Mouse (Mus musculus) naive thymus-derived CD4-positive, alpha-beta T cell, adult 2 months (primary cell): ENCODE results near the gene B3gnt2.

ENCODE experiments used
- DNase-seq: peaks from one replicate; pipeline ENCODE4 v3.0.0-alpha.2; 2011; ENCODE audit warnings: low read depth

The B3gnt2 gene

GRCm38 (mm10) chr11:22847732-22848648 lies 12.8 kb downstream of the B3gnt2 start:
- no peak for DNase-seq

GRCm38 (mm10) chr11:22846960-22847731 lies 13.6 kb downstream of the B3gnt2 start:
- DNase-seq: no peak

DNA sequence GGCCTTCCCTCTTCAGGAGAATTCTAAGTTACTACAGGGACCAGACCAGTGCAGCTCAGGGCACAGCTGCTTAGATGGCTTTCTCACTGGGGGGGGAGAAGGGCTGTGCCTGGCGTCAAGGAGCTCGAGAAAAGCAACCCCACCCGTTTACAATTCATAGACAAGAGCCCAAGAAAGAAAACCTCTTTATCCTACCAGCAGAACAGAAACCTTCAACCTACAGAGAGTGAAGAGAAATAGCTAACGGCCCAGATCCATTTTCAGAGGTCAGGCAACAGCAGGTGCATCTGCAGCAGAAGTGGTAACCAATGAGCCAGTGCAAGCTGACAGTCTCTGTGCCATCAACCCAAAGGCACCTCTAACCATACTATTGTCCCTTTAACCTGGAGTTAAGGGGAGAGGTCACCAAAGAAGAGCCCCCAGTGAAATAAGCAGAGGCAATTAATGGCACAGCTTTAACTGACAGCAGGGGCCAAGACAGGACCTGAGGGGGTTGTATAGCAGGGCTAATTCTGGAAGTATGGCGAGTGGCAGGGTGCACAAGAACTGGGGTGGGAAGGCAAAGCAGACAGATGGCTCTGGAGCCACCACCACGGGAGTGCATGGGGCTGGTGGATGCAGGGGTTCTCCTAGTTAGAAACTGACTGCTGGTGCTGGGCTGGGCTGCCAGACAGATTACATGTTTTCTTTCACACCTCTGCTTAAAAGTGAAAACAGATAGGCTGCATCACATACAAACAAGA lies 14.5 kb downstream of the B3gnt2 start:
- no peak for DNase-seq

DNA sequence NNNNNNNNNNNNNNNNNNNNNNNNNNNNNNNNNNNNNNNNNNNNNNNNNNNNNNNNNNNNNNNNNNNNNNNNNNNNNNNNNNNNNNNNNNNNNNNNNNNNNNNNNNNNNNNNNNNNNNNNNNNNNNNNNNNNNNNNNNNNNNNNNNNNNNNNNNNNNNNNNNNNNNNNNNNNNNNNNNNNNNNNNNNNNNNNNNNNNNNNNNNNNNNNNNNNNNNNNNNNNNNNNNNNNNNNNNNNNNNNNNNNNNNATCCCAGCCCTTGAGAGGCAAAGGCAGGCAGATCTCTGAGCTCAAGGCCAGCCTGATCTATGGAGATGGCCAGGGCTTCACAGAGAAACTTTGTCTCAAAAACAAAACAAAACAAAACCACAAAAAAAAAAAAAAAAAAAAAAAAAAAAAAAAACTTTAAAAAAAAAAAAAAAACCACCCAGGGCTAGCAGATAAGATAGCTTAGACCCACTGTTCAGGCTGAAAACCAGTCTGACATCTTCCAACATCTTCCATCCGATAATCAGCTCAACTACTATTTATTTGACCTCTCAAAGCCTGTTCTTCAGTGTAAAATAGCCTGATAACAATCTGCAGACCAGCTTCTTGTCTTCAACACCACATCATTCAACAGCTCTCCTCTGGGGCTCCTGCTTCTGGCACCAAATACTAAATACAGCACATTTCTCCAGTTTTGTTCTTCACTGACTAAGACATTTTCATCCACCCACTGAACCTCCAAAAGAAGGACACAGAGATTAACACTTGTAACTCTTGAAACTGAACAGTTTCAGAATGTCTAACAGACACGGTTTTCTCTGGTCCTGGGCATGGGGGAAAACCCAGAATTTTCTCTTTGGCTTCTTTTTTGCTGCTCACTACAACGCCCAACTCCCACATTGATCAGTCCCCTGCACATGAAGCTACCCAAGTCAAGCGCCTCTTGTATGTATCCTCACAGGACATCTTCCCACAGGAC lies 15.7 kb downstream of the B3gnt2 start:
- DNase-seq: peak; percentile 67

DNA sequence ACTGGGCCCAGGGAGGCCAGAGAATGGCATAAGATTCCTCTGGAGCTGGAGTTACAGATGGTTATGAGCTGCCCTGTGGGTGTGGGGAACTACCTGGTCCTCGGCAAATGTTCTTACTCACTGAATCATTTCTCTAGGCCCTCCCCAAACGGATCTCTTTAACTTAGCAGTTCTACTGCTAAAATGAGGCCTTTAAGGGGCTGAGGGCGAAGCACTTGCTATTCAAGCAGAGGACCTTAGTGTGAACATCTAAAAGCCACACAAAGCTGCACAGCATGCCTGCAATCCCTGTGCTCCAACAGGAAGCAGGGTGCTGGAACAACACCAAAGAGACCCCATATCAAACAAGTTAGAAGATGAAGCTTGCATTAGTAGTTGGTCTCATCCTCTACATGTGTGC lies 21.3 kb downstream of the B3gnt2 start:
- DNase-seq: no peak

- DNase-seq: no peak
These were observed 22.4 kb downstream of the B3gnt2 start for GRCm38 (mm10) chr11:22838361-22838760.

- no peak for DNase-seq
These were observed 24.5 kb downstream of the B3gnt2 start for GRCm38 (mm10) chr11:22836269-22836668.

- DNase-seq: no peak
These were observed 28.2 kb downstream of the B3gnt2 start for GRCm38 (mm10) chr11:22832600-22832999.

- no peak for DNase-seq
These were observed 28.8 kb downstream of the B3gnt2 start for GRCm38 (mm10) chr11:22831916-22832315.

DNA sequence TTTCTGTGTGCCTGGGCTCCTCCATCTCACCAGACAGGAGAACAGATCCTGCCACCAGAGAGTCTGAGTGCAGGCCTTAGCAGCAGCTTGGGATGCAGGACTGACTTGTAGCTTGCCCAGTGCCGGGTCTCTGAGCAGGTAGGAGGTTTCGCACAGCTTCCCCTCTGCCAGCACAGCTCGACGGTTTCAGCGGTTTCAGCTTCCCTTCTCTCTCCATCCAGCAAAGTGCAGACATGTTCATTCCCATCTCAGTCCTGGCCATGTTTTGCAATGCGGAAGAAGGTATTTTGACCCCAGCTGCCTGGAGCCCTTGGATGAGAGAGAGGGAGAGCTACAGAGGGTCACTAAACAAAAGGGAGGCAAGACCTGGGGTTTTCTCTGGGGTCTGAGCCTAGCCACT lies 30.1 kb downstream of the B3gnt2 start:
- no peak for DNase-seq

DNA sequence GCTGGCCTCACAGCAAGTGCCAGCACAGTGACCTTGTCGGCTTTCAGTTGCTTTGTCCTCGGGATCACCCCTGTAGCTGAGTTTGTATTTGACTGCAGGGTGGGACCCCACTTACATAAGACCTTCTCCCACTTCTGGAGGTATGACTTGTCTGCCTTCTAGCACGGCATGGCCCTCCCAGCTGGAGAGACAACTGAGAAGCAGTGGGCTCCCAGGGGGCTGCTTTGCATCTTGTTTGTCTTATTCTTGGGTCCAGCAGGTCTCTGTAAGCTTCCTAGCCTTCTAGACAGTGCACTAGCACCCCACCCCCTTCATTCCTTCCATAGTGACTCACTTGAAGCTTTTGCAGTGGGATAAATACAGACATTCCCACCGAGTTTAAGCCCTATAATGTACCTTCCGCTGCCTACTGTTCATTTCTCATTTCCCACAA lies 30.6 kb downstream of the B3gnt2 start:
- no peak for DNase-seq

- DNase-seq: no peak
These were observed 31.7 kb downstream of the B3gnt2 start for GRCm38 (mm10) chr11:22828988-22829632.

GRCm38 (mm10) chr11:22827514-22828080 lies 33.2 kb downstream of the B3gnt2 start:
- DNase-seq: no peak

DNA sequence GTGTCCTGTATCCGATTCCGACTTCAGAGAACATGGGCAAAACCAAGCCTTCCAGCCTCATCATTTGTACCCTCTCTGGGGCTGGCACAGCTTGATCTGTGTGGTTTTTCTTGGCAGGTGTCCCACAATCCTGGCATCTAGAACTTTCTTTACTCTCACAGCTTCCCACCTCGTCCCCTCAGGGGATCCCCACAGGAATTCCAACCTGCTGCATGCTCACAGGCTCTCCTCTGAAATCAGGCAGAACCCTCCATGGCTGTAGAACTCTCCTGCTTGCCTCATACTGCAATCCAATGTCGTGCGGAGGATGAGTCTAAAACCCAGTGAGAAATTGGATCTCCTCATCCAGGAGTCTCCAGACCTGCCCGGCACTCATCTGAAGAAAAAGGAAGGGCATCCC lies 34.1 kb downstream of the B3gnt2 start:
- DNase-seq: no peak

- DNase-seq: no peak
These were observed 34.7 kb downstream of the B3gnt2 start for GRCm38 (mm10) chr11:22826051-22826450.

DNA sequence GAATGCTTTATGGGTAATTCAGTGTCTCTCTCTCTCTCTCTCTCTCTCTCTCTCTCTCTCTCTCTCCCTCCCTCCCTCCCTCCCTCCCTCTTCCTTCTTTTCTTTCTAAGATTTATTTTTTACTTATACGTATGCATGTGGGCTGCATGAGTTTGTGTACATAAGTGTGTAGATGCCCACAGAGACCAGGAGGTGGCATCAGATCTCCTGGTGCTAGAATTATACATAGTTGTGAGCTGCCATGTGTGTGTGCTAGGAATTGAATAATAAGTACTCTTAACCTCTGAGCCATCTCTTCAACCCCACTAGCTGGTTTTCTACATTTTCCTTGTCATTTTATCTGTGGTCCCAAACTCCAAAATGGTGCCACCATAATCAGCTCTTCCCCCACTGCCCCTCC lies 35.2 kb downstream of the B3gnt2 start:
- DNase-seq: no peak

GRCm38 (mm10) chr11:22824049-22824705 lies 36.6 kb downstream of the B3gnt2 start:
- DNase-seq: no peak

DNA sequence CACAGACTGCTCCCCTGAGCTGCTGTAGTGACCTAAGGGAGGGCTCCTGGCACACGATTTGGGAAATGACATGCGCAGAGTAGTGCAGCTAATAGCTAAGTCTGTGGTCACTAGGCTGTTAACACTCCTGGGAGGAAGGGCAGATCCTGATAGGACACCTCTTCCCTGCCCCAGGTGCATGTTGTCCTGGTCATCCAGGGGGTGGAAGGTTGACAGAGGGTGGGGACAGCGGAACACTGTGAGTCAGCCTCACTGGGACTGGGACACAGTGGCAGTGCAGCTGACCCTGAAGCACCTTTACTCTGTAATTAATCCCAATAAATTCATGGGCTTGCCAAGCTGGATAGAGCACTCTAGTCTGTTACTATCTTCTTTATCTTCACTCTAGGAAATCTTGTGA lies 39.5 kb downstream of the B3gnt2 start:
- DNase-seq: no peak

GRCm38 (mm10) chr11:22818371-22818770 lies 42.4 kb downstream of the B3gnt2 start:
- no peak for DNase-seq

DNA sequence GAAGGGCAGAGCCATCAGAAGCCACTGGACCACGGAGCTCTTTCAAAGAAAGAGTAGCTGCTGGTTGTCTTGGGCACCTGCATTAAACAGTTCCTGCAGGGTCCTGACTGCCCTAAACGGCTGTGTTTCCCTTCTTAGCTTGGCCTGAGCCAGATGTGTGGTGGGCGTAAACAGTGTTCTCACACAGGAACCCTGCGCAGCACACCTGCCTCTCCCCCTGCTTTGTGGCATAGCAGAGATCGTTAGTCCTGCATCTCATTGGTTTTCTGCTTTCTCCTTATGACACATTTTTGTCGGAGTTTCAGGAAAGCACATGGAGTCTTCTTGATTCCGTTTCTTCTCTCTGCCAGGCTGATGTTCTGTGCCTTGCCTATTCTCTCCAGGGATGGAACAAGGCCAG lies 44.9 kb downstream of the B3gnt2 start:
- DNase-seq: no peak
